In the genomic region with DNA sequence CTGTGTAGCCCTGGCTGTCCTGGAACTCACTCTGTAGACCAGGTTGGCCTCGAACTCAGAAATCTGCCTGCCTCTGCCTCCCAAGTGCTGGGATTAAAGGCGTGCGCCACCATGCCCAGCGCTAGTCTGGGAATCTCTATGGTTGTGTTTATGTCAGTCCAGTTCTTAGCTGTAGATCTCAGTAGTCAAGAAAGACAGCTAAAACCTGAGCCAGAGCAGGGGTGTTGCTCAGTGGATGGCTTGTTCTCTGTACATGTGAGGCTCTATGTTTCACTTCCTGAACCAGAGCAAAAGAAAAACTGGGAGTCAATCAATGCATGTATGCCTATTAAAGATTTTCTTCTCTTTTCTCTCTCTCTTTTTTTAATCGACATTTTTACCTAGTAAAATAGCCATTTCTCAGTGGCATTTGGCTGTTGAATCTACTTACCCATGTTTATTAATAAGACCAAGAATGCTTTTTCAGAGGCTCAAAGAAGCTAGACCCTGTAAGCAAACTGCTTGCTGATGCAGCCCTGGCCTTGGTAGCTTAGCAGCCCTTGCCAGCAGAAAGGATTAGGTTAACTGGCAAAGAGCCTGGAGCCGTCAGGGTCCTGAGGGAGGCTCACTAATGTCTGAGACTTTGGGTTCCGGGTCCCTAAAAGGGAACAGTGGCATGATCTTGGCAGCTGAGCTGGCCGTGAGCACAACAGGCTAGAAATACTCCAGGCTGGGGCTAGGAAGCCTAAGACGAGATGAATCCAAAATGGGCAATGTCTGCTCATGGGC, we compare ENCODE assay signal across 12 mouse cellular contexts.
DNase-seq lines count a peak whose midpoint lies in the region; ATAC-seq and TF ChIP-seq lines count a peak whose summit lies in the region.
"Had no signal": no experiment of that assay in that cellular context is flagged by ENCODE, and none has a peak within 500 bp of the region (broad histone marks: within the 10 kb centered on the region; RNA-seq: fewer than 3 reads in every experiment).

No protein-coding gene starts in this region.

- H3K27me3 ChIP-seq in hindbrain, embryonic 14.5 days (ENCODE audit: control insufficient read depth, insufficient read depth, low read length), result no peaks in the 10 kb centered on the region
- no peaks in the 10 kb centered on the region for H3K27me3 ChIP-seq in hindbrain, embryonic 10.5 days (ENCODE audit: insufficient read depth, poor library complexity, severe bottlenecking)

- H3K27ac ChIP-seq in hindbrain, embryonic 14.5 days, result peak overlapping the region; percentile 15; the same call in 1 of the 2 replicates
- no peak overlapping the region for H3K27ac ChIP-seq in hindbrain, embryonic 10.5 days

- ATAC-seq in hindbrain, embryonic 14.5 days (ENCODE audit: low FRiP score), result 0 out of 2 replicates have a peak, but pooled peaks have one; percentile 64

- 64% methylated on average over 9 of the region's 9 CpGs for WGBS in hindbrain, embryonic 14.5 days
- 89% methylated on average over 9 of the region's 9 CpGs for WGBS in hindbrain, embryonic 10.5 days

- H3K9ac ChIP-seq in hindbrain, embryonic 14.5 days, result no peak overlapping the region

- H3K4me2 ChIP-seq in hindbrain, embryonic 14.5 days (replicated peaks), result no peak overlapping the region

- no peak overlapping the region for H3K4me3 ChIP-seq in hindbrain, embryonic 14.5 days (replicated peaks; ENCODE audit: low read length)
- H3K4me3 ChIP-seq in hindbrain, embryonic 10.5 days, result no peak overlapping the region
- H3K4me3 ChIP-seq: left cerebral cortex, adult 2 months had no signal

- no peak for TF ChIP-seq POLR2A in brain, embryonic 14.5 days (IDR thresholded peaks at IDR 0.05; ENCODE audit: borderline replicate concordance, extremely low read depth, insufficient read depth, insufficient read length, poor library complexity, severe bottlenecking)

- peak; percentile 76 for DNase-seq in hindbrain, embryonic 14.5 days (ENCODE audit: low spot score)
- DNase-seq in hindbrain, embryonic 10.5 days (ENCODE audit: low spot score), result no peak
- peak; percentile 96 for DNase-seq in brain, embryonic 14.5 days (ENCODE audit: low read depth)
- peak; percentile 91 to 94 for DNase-seq in cerebellum, postnatal 10 days
- DNase-seq in layer of hippocampus, postnatal 14 days (ENCODE audit: low spot score in 2 of 2), result peak; percentile 23 to 66
- no peak for DNase-seq in spleen, adult 18-20 months
- no peak for DNase-seq in ovary, postnatal 14 days (ENCODE audit: low spot score)
- no peak for DNase-seq in urinary bladder, postnatal 25 days (ENCODE audit: low spot score)
- DNase-seq: gastrocnemius, postnatal 10 days; heart, postnatal 36 days; lung, adult 2 months had no signal

- no peaks in the 10 kb centered on the region for H3K9me3 ChIP-seq in hindbrain, embryonic 14.5 days (ENCODE audit: control insufficient read depth, low read length)
- no peaks in the 10 kb centered on the region for H3K9me3 ChIP-seq in hindbrain, embryonic 10.5 days

- H3K4me1 ChIP-seq in hindbrain, embryonic 14.5 days (replicated peaks; ENCODE audit: control insufficient read depth, insufficient read depth, low read length), result peaks cover 5% of the 10 kb centered on the region; the same call in 1 of the 2 replicates
- 0 out of 2 replicates have a peak, but pooled peaks cover 2% of the 10 kb centered on the region for H3K4me1 ChIP-seq in hindbrain, embryonic 10.5 days (replicated peaks)

- no peak for TF ChIP-seq CTCF in brain, embryonic 14.5 days (IDR thresholded peaks at IDR 0.05; ENCODE audit: borderline replicate concordance, extremely low read depth, insufficient read depth, insufficient read length)

- H3K36me3 ChIP-seq in hindbrain, embryonic 14.5 days (replicated peaks; ENCODE audit: control insufficient read depth, insufficient read depth), result no peaks in the 10 kb centered on the region
- H3K36me3 ChIP-seq in hindbrain, embryonic 10.5 days, result no peaks in the 10 kb centered on the region

Comparison
In these comparisons a context has a peak if more than half of its experiments do, and no peak if none do; other contexts are left out.
1. DNase-seq: peak in hindbrain, embryonic 14.5 days (single experiment), brain, embryonic 14.5 days (single experiment), cerebellum, postnatal 10 days (2 of 2) and layer of hippocampus, postnatal 14 days (2 of 2); none in hindbrain, embryonic 10.5 days (single experiment), spleen, adult 18-20 months (0 of 2), ovary, postnatal 14 days (single experiment) and urinary bladder, postnatal 25 days (single experiment).